Mouse (Mus musculus) heart, adult 2 months (tissue): ENCODE measurements around the gene Atp5k. TPM values are rescaled to one million over a fixed set of nuclear protein-coding genes. Genes with fewer than 3 reads are reported as not detected.

ENCODE experiments used
- DNase-seq, 2 experiments: peaks; one replicate each; pipeline ENCODE4 v3.0.0; 2021
- H3K27ac ChIP-seq: fragments of 200-600 bp; 2 replicates; pipeline ENCODE4 v1.8.1; 2022
- H3K27me3 ChIP-seq: fragments of 200-500 bp; 2 replicates; pipeline ENCODE4 v1.6.1; 2012; ENCODE audit warnings: mild to moderate bottlenecking, low read length, inconsistent platforms, mixed read lengths; ENCODE audit not compliant: control insufficient read depth, insufficient read depth
- H3K36me3 ChIP-seq: fragments of 200-500 bp; 2 replicates; pipeline ENCODE4 v1.6.1; 2012; ENCODE audit warnings: low read length, inconsistent platforms; ENCODE audit not compliant: control insufficient read depth, insufficient read depth
- H3K4me1 ChIP-seq: fragments of 200-500 bp; 2 replicates; pipeline ENCODE4 v1.6.1; 2011; ENCODE audit warnings: low read length; ENCODE audit not compliant: control insufficient read depth, insufficient read depth
- H3K4me3 ChIP-seq: fragments of 200-600 bp; 2 replicates; pipeline ENCODE4 v1.8.1; 2022
- H3K79me2 ChIP-seq: fragments of 200-500 bp; replicated peaks from 2 replicates; pipeline ENCODE4 v1.6.1; 2012; ENCODE audit warnings: mild to moderate bottlenecking, inconsistent platforms, low read length, moderate library complexity, mixed read lengths; ENCODE audit not compliant: control insufficient read depth, insufficient read depth
- H3K9ac ChIP-seq: fragments of 200-500 bp; 2 replicates; pipeline ENCODE4 v1.6.1; 2012; ENCODE audit warnings: low read depth, mild to moderate bottlenecking, control low read depth, inconsistent platforms, low read length, mixed read lengths
- CTCF ChIP-seq: fragments of 200-600 bp; IDR thresholded peaks from 2 replicates; pipeline ENCODE4 v1.8.1; 2022; ENCODE audit warnings: antibody characterized with exemption, mild to moderate bottlenecking, moderate library complexity
- EP300 ChIP-seq: fragments of 200-500 bp; IDR thresholded peaks from 2 replicates; pipeline ENCODE4 v1.6.1; 2011; ENCODE audit warnings: low read depth, low read length, control low read depth; ENCODE audit not compliant: insufficient read depth
- POLR2A ChIP-seq: fragments of 200-500 bp; IDR thresholded peaks from 2 replicates; pipeline ENCODE4 v1.6.1; 2011; ENCODE audit warnings: mild to moderate bottlenecking, low read depth, low read length, control low read depth; ENCODE audit not compliant: insufficient read depth
- WGBS: fragments of 180-500 bp; shearing (Covaris S2); methylation state at CpG from one replicate; pipeline ENCODE4 v1.1.7; 2018; 5-methylcytosine and 5-hydroxymethylcytosine counted together
- intact Hi-C: fragments of 180-260 bp; cut with DNase I; formaldehyde crosslinking; loops from one replicate; pipeline ENCODE4 v1.15.1; 2025
- polyA plus RNA-seq: library from polyadenylated mRNA; depleted of rRNA; stranded (reverse); fragments of >200 nt; gene quantifications from 2 replicates; pipeline ENCODE4 v1.2.3, GENCODE M21; 2012
- total RNA-seq, 2 experiments: library from RNA; stranded (reverse); gene quantifications; 2 replicates each; pipeline ENCODE4 v1.2.3; 2021

The Atp5k gene
- total and polyA plus RNA-seq, 3 experiments: 320 to 1,090 (median 914) TPM

DNA sequence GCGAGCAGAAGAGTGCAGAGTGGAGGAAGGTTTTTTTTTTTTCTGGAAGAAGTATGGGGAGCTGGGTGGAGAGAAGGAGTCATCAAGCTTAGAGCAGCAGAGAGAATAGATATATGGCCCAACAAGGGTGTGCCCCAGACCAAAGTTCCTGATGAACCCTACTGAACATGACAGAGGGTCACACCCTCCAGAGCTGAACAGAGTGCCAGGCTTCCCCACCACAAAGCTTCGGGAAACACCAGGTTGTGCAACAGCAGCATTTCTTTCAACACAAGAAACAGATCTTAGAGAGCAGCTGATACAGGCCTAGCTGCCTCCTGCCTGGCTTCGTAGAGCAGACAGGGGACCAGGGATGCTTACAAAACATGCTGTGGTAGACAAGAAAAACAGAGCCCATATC, 12.7 kb upstream of the Atp5k start:
- 72% methylated on average over 3 of the region's 3 CpGs for WGBS
- no peak overlapping the region for H3K9ac ChIP-seq
- no peak overlapping the region for H3K4me3 ChIP-seq
- no peak overlapping the region for H3K27ac ChIP-seq
- DNase-seq: peak in 1 of 2 experiments; percentile 30
- TF ChIP-seq EP300 (no peak), CTCF (no peak), POLR2A (no peak)
- H3K27me3 ChIP-seq: no peaks in the 10 kb centered on the region
- H3K36me3 ChIP-seq: no peaks in the 10 kb centered on the region
- no peaks in the 10 kb centered on the region for H3K79me2 ChIP-seq
- intact Hi-C loops: no loop called here
- H3K4me1 ChIP-seq: peaks cover 4% of the 10 kb centered on the region

GRCm38 (mm10) chr5:108436101-108436500, 1.9 kb upstream of the Atp5k start:
- Histone ChIP-seq H3K4me3 (no peak overlapping the region), H3K9ac (no peak overlapping the region), H3K4me1 (peaks cover 4% of the 10 kb centered on the region), H3K79me2 (no peaks in the 10 kb centered on the region), H3K36me3 (no peaks in the 10 kb centered on the region; the same call in 1 of the 2 replicates), H3K27me3 (no peaks in the 10 kb centered on the region), H3K27ac (no peak overlapping the region)
- 71% methylated on average over 2 of the region's 2 CpGs for WGBS
- DNase-seq: no peak
- intact Hi-C loops: no loop called here
- TF ChIP-seq EP300: no peak
- TF ChIP-seq POLR2A: no peak
- TF ChIP-seq CTCF: no peak

GRCm38 (mm10) chr5:108431196-108431595, 3.1 kb downstream of the Atp5k start:
- TF ChIP-seq EP300: no peak
- TF ChIP-seq CTCF: no peak
- TF ChIP-seq POLR2A: no peak
- intact Hi-C loops: loop anchor here (5.0 kb wide), 1 partner anchor 196 kb away; the partner anchor contains the start of genes Gak and Tmem175
- DNase-seq: no peak
- H3K27ac ChIP-seq: no peak overlapping the region
- no peaks in the 10 kb centered on the region; the same call in 1 of the 2 replicates for H3K36me3 ChIP-seq
- 71% methylated on average over 6 of the region's 6 CpGs for WGBS
- no peak overlapping the region for H3K9ac ChIP-seq
- peaks cover 4% of the 10 kb centered on the region for H3K4me1 ChIP-seq
- no peaks in the 10 kb centered on the region for H3K79me2 ChIP-seq
- no peak overlapping the region for H3K4me3 ChIP-seq
- no peaks in the 10 kb centered on the region for H3K27me3 ChIP-seq

GRCm38 (mm10) chr5:108427186-108427585, 7.1 kb downstream of the Atp5k start:
- Histone ChIP-seq H3K27ac (no peak overlapping the region), H3K27me3 (no peaks in the 10 kb centered on the region), H3K4me3 (no peak overlapping the region), H3K79me2 (no peaks in the 10 kb centered on the region), H3K9ac (no peak overlapping the region), H3K4me1 (no peaks in the 10 kb centered on the region), H3K36me3 (no peaks in the 10 kb centered on the region)
- DNase-seq: peak; percentile 32 to 37
- WGBS: 31% methylated on average over 1 of the region's 1 CpGs
- no peak for TF ChIP-seq POLR2A
- TF ChIP-seq EP300: 0 out of 2 replicates have a peak, but pooled peaks have one; percentile 53
- peak; percentile 91 for TF ChIP-seq CTCF
- intact Hi-C loops: loop anchor here (1.0 to 5.0 kb wide), 2 partner anchors 225 to 300 kb away; no protein-coding TSS in a partner anchor

DNA sequence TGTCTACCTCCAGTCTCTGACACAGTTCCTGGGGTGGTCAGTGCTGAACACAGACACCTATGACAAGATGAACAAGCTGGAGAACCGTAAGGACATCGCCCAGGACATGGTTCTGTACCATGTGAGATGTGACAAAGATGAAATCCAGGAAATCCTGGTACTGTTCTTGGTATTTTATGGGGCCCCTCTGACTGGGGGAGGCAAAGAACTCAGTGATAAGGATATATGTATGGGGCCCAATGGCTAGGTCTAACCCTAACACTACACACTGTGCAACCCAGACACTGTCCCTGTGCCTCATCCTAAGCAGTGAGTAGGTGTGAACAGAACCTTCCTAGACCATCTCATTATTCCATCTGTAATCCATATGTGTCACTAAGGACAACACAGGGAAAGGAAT, 10.8 kb downstream of the Atp5k start:
- no peaks in the 10 kb centered on the region for H3K36me3 ChIP-seq
- H3K27ac ChIP-seq: no peak overlapping the region
- 89% methylated on average over 2 of the region's 2 CpGs for WGBS
- no peak overlapping the region for H3K9ac ChIP-seq
- H3K4me1 ChIP-seq: no peaks in the 10 kb centered on the region
- TF ChIP-seq POLR2A (no peak), EP300 (no peak), CTCF (no peak)
- no peak for DNase-seq
- H3K27me3 ChIP-seq: no peaks in the 10 kb centered on the region
- H3K4me3 ChIP-seq: no peak overlapping the region
- no peaks in the 10 kb centered on the region for H3K79me2 ChIP-seq
- intact Hi-C loops: no loop called here

DNA sequence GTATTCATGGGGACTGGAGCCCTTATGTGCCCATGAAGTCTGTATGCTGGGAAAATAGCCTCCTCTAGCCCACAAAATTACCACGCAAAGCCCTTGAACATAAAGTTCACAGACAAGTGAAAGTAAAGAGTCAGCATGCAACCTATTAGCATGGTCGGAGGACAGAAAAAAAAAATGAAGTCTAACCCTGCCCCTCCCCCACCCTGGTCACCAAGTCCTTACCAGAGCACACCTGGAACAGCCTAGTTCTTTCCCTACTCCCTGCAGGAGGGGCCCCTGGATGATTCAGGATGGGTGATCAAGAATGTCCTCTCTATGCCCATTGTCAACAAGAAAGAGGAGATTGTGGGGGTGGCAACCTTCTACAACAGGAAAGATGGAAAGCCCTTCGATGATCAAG, 11.5 kb downstream of the Atp5k start:
- Histone ChIP-seq H3K4me3 (no peak overlapping the region), H3K4me1 (no peaks in the 10 kb centered on the region), H3K27me3 (no peaks in the 10 kb centered on the region), H3K36me3 (no peaks in the 10 kb centered on the region), H3K79me2 (no peaks in the 10 kb centered on the region), H3K27ac (no peak overlapping the region), H3K9ac (no peak overlapping the region)
- DNase-seq: no peak
- TF ChIP-seq POLR2A: no peak
- TF ChIP-seq CTCF: no peak
- TF ChIP-seq EP300: no peak
- intact Hi-C loops: no loop called here
- WGBS: 75% methylated on average over 3 of the region's 3 CpGs
